Mouse (Mus musculus) brain, embryonic 14.5 days (tissue): ENCODE measurements around the gene Wwox.

Source experiments
- CTCF ChIP-seq: fragments of 200-500 bp; IDR thresholded peaks from 2 replicates; pipeline ENCODE4 v1.5.1; 2012; ENCODE audit warnings: inconsistent platforms, mild to moderate bottlenecking, moderate library complexity, borderline replicate concordance; ENCODE audit not compliant: insufficient read depth, insufficient read length; ENCODE audit errors: extremely low read depth
- POLR2A ChIP-seq: fragments of 200-500 bp; IDR thresholded peaks from 2 replicates; pipeline ENCODE4 v1.6.1; 2012; ENCODE audit warnings: mild to moderate bottlenecking, inconsistent platforms, borderline replicate concordance; ENCODE audit not compliant: poor library complexity, insufficient read depth, insufficient read length, severe bottlenecking; ENCODE audit errors: extremely low read depth

- TF ChIP-seq POLR2A: no peak
- TF ChIP-seq CTCF: no peak
Observed at GRCm38 (mm10) chr8:114477790-114478189, 38.3 kb downstream of the Wwox start.
